7 mouse cellular contexts compared by ENCODE assay signal in the genomic region with DNA sequence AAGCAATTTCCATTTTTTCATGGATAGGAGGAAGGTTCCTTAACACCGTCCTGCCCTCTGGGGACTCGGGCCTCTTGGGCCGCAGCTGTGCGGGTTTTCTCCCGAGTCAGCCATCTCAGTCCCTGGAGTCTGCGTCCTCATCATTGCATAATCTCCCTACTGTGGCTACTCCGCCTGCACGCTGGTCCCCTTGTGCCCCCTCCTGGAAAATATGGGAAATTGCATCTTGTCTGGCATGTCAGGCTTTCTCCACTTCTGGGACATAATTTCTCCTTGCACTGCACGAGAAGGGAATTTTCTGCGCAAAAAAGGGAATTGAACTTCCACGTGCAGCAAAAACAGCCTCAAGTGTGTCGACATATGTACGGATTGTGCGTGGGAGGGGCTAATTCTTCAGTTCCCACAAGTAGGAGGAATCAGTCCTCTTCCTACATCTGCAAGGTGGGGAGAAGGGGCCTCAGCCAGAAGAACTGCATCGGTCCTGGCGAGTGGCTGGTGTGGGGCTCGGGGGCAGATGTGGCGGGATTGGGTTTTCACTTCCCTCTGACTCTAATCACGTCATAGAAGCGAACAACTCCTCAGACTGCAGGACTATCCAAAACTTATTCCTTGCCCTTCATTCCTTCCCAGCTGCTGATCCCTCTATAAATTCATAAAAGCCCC.
DNase-seq lines count a peak whose midpoint lies in the region; ATAC-seq and TF ChIP-seq lines count a peak whose summit lies in the region.

No protein-coding gene starts in this region.

- no peak overlapping the region for H3K27ac ChIP-seq in cortical plate, adult 2 months (ENCODE audit: insufficient read depth, low read length)

- peak; percentile 96 for TF ChIP-seq CTCF in cortical plate, adult 2 months (IDR thresholded peaks at IDR 0.05; ENCODE audit: extremely low read depth, insufficient read depth, low read length)

- intact Hi-C loops in gastrocnemius, postnatal 14 days (cut with DNase I; ENCODE audit: low total_unique reads): no loop called here
- intact Hi-C loops in left cerebral cortex, postnatal 10 days (cut with DNase I): loop anchor here (2.0 kb wide), 1 partner anchor 506 kb away; no protein-coding TSS in a partner anchor

- peaks cover 3% of the 10 kb centered on the region for H3K4me1 ChIP-seq in cortical plate, adult 2 months (ENCODE audit: control insufficient read depth, insufficient read depth, low read length)

- TF ChIP-seq POLR2A in cortical plate, adult 2 months (IDR thresholded peaks at IDR 0.05; ENCODE audit: extremely low read depth, insufficient read depth, low read length): peak; percentile 51; the same call in 1 of the 2 replicates

- peak; percentile 75 to 91 for DNase-seq in adrenal gland, adult (ENCODE audit: inconsistent age in 2 of 2, low spot score in 1 of 2)
- peak; percentile 65 for DNase-seq in gastrocnemius, postnatal 14 days
- DNase-seq in left cerebral cortex, postnatal 10 days (ENCODE audit: extremely low spot score in 1 of 2, low spot score in 2 of 2): peak; percentile 75 to 83
- peak; percentile 85 to 90 for DNase-seq in right cerebral cortex, postnatal 10 days (ENCODE audit: low spot score in 2 of 2)

- peak; percentile 95 for ATAC-seq in inflammation-experienced regulatory T-cells, adult 6 months
- ATAC-seq in megakaryocyte progenitor cell, adult 5-6 weeks (replicated peaks; ENCODE audit: poor library complexity): peak; percentile 98

- H3K4me3 ChIP-seq in cortical plate, adult 2 months (ENCODE audit: insufficient read depth, low read length): peak overlapping the region; percentile 17
